Mouse (Mus musculus) embryo, embryonic 10 days (tissue): ENCODE data around the gene Cd163.
A peak's percentile ranks its signal among the peaks of the same experiment; 100 is the strongest.

Source experiments
- DNase-seq: peaks from one replicate; pipeline ENCODE4 v3.0.0-alpha.2; 2015; ENCODE audit warnings: low spot score

Gene Cd163

DNA sequence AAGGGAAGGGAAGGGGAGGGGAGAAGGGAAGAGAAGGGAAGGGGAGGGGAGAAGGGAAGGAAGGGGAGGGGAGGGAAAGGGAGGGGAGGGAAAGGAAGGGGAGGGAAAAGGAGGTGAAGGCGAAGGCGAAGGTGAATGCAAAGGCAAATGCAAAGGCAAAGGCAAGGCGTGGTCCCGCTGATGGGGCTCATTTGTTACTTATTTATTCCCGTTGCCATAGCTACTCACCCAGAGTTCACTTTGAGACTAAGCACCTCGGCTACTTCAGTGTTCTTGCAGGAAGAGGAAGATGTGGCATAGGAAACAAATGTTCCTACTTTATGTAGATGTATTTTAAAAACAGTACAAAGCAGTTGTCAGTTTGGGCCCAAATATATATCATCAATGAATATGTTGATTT is 56.1 kb downstream of the Cd163 start:
- DNase-seq = no peak

GRCm38 (mm10) chr6:124364328-124364727 is 59.9 kb downstream of the Cd163 start:
- no peak for DNase-seq

DNA sequence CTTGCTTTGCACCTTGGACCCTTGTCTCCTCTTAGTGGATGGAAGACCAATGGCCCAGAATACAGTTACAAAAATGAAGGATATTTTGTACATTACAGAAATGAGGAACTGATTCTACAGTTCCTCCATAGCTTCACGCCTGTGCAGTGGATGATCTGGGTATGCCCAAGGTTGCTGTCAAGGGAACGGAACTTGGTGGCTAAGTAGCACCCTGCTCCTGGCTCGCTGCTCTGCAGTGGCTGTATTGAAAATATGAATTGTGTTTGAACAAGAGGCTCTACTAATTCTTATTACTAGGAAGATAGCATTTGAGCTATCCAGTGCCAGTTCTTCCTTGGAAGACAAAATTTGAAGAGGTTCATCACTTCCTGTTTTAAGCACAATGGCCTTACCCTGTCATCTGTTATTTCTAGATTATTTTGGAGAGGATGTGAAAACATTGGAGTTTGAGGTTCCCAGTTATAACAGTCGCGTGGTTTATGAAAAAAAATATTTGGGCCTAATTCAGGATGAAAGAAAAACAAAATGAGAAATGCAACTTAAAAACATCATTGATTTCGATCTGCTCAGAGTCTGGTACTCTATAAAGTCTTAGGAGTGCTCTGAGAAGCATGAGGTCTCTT is 69.2 kb downstream of the Cd163 start:
- no peak for DNase-seq

DNA sequence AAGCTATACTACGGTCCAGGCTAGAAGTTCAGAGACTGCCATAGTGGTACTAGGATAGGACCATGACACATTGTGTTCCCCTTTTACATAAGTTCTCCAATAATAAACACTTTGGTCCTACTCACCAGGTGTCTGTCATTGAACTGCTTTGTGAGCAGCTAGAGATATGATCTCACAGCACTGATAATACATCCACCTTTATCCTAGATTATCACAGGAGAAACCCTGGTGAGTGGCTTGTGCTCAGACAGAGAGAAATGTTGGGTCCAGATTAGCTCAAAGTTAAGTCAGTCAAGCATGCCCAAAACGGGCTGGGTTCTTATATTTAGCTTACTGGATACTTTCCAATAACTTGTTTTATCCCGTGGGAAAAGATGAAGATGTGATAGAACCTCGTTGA is 70.2 kb downstream of the Cd163 start:
- DNase-seq = no peak

DNA sequence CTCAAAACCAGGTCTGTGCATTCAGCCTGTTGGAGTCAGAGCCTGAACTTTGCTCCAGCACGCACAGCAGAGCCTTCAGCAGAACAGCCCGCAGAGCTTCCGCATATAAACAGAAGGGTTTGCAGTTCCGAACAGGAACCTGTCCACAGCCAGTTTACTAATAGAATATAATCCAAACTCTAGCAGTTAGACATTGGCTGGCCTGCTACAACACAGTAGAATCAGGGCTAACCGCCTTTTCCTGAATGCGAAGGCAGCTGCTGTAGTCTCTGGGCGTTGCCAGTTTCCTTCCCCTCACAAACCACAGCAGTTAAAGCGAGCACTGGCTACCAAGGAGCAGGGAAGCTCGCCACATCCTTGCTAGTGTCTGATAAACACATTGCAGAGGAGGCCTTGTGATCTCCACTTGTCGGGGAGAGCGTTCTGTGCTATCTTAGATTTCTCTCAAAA is 71.0 kb downstream of the Cd163 start:
- DNase-seq = no peak

- DNase-seq = no peak
Measured at GRCm38 (mm10) chr6:124376311-124376710, 71.9 kb downstream of the Cd163 start.

GRCm38 (mm10) chr6:124377494-124378255 is 73.2 kb downstream of the Cd163 start:
- DNase-seq = no peak

DNA sequence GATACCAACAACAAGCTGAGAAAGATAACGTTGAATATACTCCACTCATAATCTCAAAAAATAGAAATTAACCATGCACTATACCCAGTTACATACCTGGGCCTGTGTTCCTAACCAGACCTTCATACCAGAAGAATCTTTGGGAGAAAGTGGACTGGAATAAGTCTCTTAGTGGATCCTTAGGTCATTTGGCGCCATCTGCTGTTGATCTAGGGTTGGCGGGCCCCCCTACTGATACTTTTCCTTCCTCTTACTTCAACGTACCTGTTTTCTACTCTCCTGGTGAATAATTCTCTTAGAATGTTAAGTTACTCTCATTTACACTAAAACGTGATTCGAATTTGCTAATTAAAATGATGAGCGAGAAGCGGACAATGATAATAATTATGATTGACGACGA is 74.9 kb downstream of the Cd163 start:
- DNase-seq = peak; percentile 81
